Mouse (Mus musculus) heart, embryonic 13.5 days (tissue): ENCODE measurements around the gene Tbc1d22a. TPM values are rescaled to one million over a fixed set of nuclear protein-coding genes. Genes with fewer than 3 reads are reported as not detected.

Experiments
- ATAC-seq: fragments of 200-750 bp; cut with Nextera tagmentation; 2 replicates; pipeline ENCODE4 v1.8.0; 2017; ENCODE audit warnings: moderate TSS enrichment; ENCODE audit not compliant: insufficient number of reproducible peaks, low FRiP score, low TSS enrichment; ENCODE audit errors: extremely low read depth
- H3K27ac ChIP-seq: fragments of 300-500 bp; sonication (generic); replicated peaks from 2 replicates; pipeline ENCODE4 v1.5.1; 2015; ENCODE audit warnings: moderate library complexity, mild to moderate bottlenecking, inconsistent platforms
- H3K27me3 ChIP-seq: fragments of 300-500 bp; sonication (generic); replicated peaks from 2 replicates; pipeline ENCODE4 v1.6.1; 2015; ENCODE audit warnings: mild to moderate bottlenecking, inconsistent platforms
- H3K36me3 ChIP-seq: fragments of 300-500 bp; sonication (generic); 2 replicates; pipeline ENCODE4 v1.6.1; 2015; ENCODE audit warnings: mild to moderate bottlenecking, inconsistent platforms
- H3K4me1 ChIP-seq: fragments of 300-500 bp; sonication (generic); 2 replicates; pipeline ENCODE4 v1.6.1; 2015; ENCODE audit warnings: inconsistent platforms
- H3K4me2 ChIP-seq: fragments of 300-500 bp; sonication (generic); 2 replicates; pipeline ENCODE4 v1.6.1; 2015; ENCODE audit warnings: inconsistent platforms, mild to moderate bottlenecking, moderate library complexity
- H3K4me3 ChIP-seq: fragments of 300-500 bp; sonication (generic); 2 replicates; pipeline ENCODE4 v1.5.1; 2015; ENCODE audit warnings: moderate library complexity, mild to moderate bottlenecking, inconsistent platforms
- H3K9ac ChIP-seq: fragments of 300-500 bp; sonication (generic); 2 replicates; pipeline ENCODE4 v1.6.1; 2015; ENCODE audit warnings: inconsistent platforms, mild to moderate bottlenecking, moderate library complexity
- H3K9me3 ChIP-seq: fragments of 300-500 bp; sonication (generic); 2 replicates; pipeline ENCODE4 v1.6.1; 2016; ENCODE audit warnings: inconsistent platforms
- WGBS: fragments of 180-500 bp; shearing (Covaris S2); methylation state at CpG from one replicate; pipeline ENCODE4 v1.1.7; 2015; ENCODE audit warnings: mixed read lengths; 5-methylcytosine and 5-hydroxymethylcytosine counted together
- polyA plus RNA-seq: library from polyadenylated mRNA; unstranded; fragments of >200 nt; fragmentation: Nextera tagmentation; extraction: Ambion mirVana; gene quantifications from 2 replicates; pipeline ENCODE4 v1.2.1, GENCODE M21; 2015

The Tbc1d22a gene
- polyA plus RNA-seq, 1 experiment from 2014 or later: 9.1 TPM

- no peaks in the 10 kb centered on the region for H3K9me3 ChIP-seq
- no peaks in the 10 kb centered on the region for H3K27me3 ChIP-seq
- H3K4me3 ChIP-seq: no peak overlapping the region
- peaks cover 13% of the 10 kb centered on the region for H3K4me1 ChIP-seq
- no peak for ATAC-seq
- H3K4me2 ChIP-seq: no peak overlapping the region
- no peak overlapping the region for H3K9ac ChIP-seq
- 59% methylated on average over 3 of the region's 3 CpGs for WGBS
- H3K36me3 ChIP-seq: no peaks in the 10 kb centered on the region
- no peak overlapping the region for H3K27ac ChIP-seq
Measured at GRCm38 (mm10) chr15:86264389-86264788, 50.1 kb downstream of the Tbc1d22a start.

GRCm38 (mm10) chr15:86264803-86265202 lies 50.5 kb downstream of the Tbc1d22a start:
- Histone ChIP-seq H3K4me1 (peaks cover 13% of the 10 kb centered on the region), H3K4me2 (no peak overlapping the region), H3K4me3 (no peak overlapping the region), H3K27me3 (no peaks in the 10 kb centered on the region), H3K9ac (no peak overlapping the region), H3K36me3 (no peaks in the 10 kb centered on the region), H3K27ac (no peak overlapping the region), H3K9me3 (no peaks in the 10 kb centered on the region)
- ATAC-seq: no peak
- 49% methylated on average over 7 of the region's 7 CpGs for WGBS

- Histone ChIP-seq H3K9me3 (no peaks in the 10 kb centered on the region), H3K4me3 (no peak overlapping the region), H3K36me3 (no peaks in the 10 kb centered on the region), H3K27me3 (no peaks in the 10 kb centered on the region), H3K9ac (no peak overlapping the region), H3K4me2 (no peak overlapping the region), H3K27ac (no peak overlapping the region), H3K4me1 (peaks cover 13% of the 10 kb centered on the region)
- 72% methylated on average over 4 of the region's 4 CpGs for WGBS
- no peak for ATAC-seq
Measured at GRCm38 (mm10) chr15:86266975-86267374, 52.7 kb downstream of the Tbc1d22a start.

GRCm38 (mm10) chr15:86268526-86268925 lies 54.3 kb downstream of the Tbc1d22a start:
- Histone ChIP-seq H3K4me3 (no peak overlapping the region), H3K9me3 (no peaks in the 10 kb centered on the region), H3K27me3 (no peaks in the 10 kb centered on the region), H3K9ac (no peak overlapping the region), H3K36me3 (no peaks in the 10 kb centered on the region), H3K4me1 (peaks cover 13% of the 10 kb centered on the region), H3K27ac (no peak overlapping the region), H3K4me2 (no peak overlapping the region)
- ATAC-seq: no peak
- WGBS: 56% methylated on average over 1 of the region's 1 CpGs

- H3K9ac ChIP-seq: no peak overlapping the region
- H3K4me3 ChIP-seq: no peak overlapping the region
- H3K27me3 ChIP-seq: no peaks in the 10 kb centered on the region
- 86% methylated on average over 7 of the region's 7 CpGs for WGBS
- peaks cover 14% of the 10 kb centered on the region; the same call in 1 of the 2 replicates for H3K4me1 ChIP-seq
- no peaks in the 10 kb centered on the region for H3K9me3 ChIP-seq
- no peaks in the 10 kb centered on the region for H3K36me3 ChIP-seq
- H3K4me2 ChIP-seq: no peak overlapping the region
- no peak overlapping the region for H3K27ac ChIP-seq
- ATAC-seq: no peak
Measured at GRCm38 (mm10) chr15:86275754-86276153, 61.5 kb downstream of the Tbc1d22a start.

GRCm38 (mm10) chr15:86276538-86277264 lies 62.4 kb downstream of the Tbc1d22a start:
- WGBS: 80% methylated on average over 11 of the region's 11 CpGs
- Histone ChIP-seq H3K36me3 (no peaks in the 10 kb centered on the region), H3K9ac (no peak overlapping the region), H3K4me2 (no peak overlapping the region), H3K9me3 (no peaks in the 10 kb centered on the region), H3K27ac (no peak overlapping the region), H3K4me3 (no peak overlapping the region), H3K27me3 (no peaks in the 10 kb centered on the region), H3K4me1 (peaks cover 14% of the 10 kb centered on the region; the same call in 1 of the 2 replicates)
- ATAC-seq: no peak

- H3K4me3 ChIP-seq: no peak overlapping the region
- no peak for ATAC-seq
- no peaks in the 10 kb centered on the region for H3K9me3 ChIP-seq
- H3K4me2 ChIP-seq: no peak overlapping the region
- H3K27ac ChIP-seq: no peak overlapping the region
- no peaks in the 10 kb centered on the region for H3K36me3 ChIP-seq
- WGBS: 71% methylated on average over 15 of the region's 15 CpGs
- no peak overlapping the region for H3K9ac ChIP-seq
- H3K4me1 ChIP-seq: peaks cover 14% of the 10 kb centered on the region; the same call in 1 of the 2 replicates
- no peaks in the 10 kb centered on the region for H3K27me3 ChIP-seq
Measured at GRCm38 (mm10) chr15:86277428-86277827, 63.2 kb downstream of the Tbc1d22a start.

- no peak for ATAC-seq
- Histone ChIP-seq H3K4me3 (no peak overlapping the region), H3K27ac (no peak overlapping the region), H3K27me3 (no peaks in the 10 kb centered on the region), H3K9ac (no peak overlapping the region), H3K4me2 (no peak overlapping the region), H3K36me3 (no peaks in the 10 kb centered on the region), H3K9me3 (no peaks in the 10 kb centered on the region), H3K4me1 (peaks cover 17% of the 10 kb centered on the region)
- WGBS: 76% methylated on average over 14 of the region's 14 CpGs
Measured at GRCm38 (mm10) chr15:86279059-86279974, 65.1 kb downstream of the Tbc1d22a start.

GRCm38 (mm10) chr15:86280137-86280536 lies 65.9 kb downstream of the Tbc1d22a start:
- H3K27ac ChIP-seq: no peak overlapping the region
- H3K4me2 ChIP-seq: no peak overlapping the region
- peaks cover 17% of the 10 kb centered on the region for H3K4me1 ChIP-seq
- no peak overlapping the region for H3K4me3 ChIP-seq
- no peak overlapping the region for H3K9ac ChIP-seq
- 48% methylated on average over 4 of the region's 4 CpGs for WGBS
- ATAC-seq: no peak
- no peaks in the 10 kb centered on the region; the same call in 1 of the 2 replicates for H3K27me3 ChIP-seq
- no peaks in the 10 kb centered on the region for H3K9me3 ChIP-seq
- no peaks in the 10 kb centered on the region for H3K36me3 ChIP-seq

- no peak for ATAC-seq
- 79% methylated on average over 1 of the region's 1 CpGs for WGBS
- Histone ChIP-seq H3K27ac (no peak overlapping the region), H3K4me1 (peaks cover 11% of the 10 kb centered on the region), H3K27me3 (no peaks in the 10 kb centered on the region; the same call in 1 of the 2 replicates), H3K36me3 (no peaks in the 10 kb centered on the region), H3K4me2 (no peak overlapping the region), H3K9ac (no peak overlapping the region), H3K4me3 (no peak overlapping the region), H3K9me3 (no peaks in the 10 kb centered on the region)
Measured at GRCm38 (mm10) chr15:86283238-86283637, 69.0 kb downstream of the Tbc1d22a start.

GRCm38 (mm10) chr15:86285296-86285695 lies 71.0 kb downstream of the Tbc1d22a start:
- Histone ChIP-seq H3K27ac (no peak overlapping the region), H3K4me3 (no peak overlapping the region), H3K36me3 (no peaks in the 10 kb centered on the region), H3K4me1 (peaks cover 10% of the 10 kb centered on the region), H3K9me3 (no peaks in the 10 kb centered on the region), H3K4me2 (no peak overlapping the region), H3K9ac (no peak overlapping the region), H3K27me3 (no peaks in the 10 kb centered on the region; the same call in 1 of the 2 replicates)
- no peak for ATAC-seq
- 67% methylated on average over 2 of the region's 2 CpGs for WGBS
